7 mouse cellular contexts compared by ENCODE assay signal in genomic region chr17:35016376-35016775, GRCm38 (mm10). TPM values are rescaled to one million over a fixed set of nuclear protein-coding genes. Genes with fewer than 3 reads are reported as not detected.
DNase-seq lines count a peak whose midpoint lies in the region; ATAC-seq lines count a peak whose summit lies in the region.

Gene Vwa7 (plus strand): TSS chr17:35016579.

- ATAC-seq in heart, embryonic 11.5 days (replicated peaks; ENCODE audit: insufficient number of reproducible peaks, low FRiP score, low TSS enrichment): peak; percentile 47; the same call in 1 of the 2 replicates
- ATAC-seq in kidney, embryonic 15.5 days (replicated peaks; ENCODE audit: low FRiP score): peak; percentile 22; the same call in 1 of the 2 replicates
- ATAC-seq in stomach, embryonic 15.5 days (ENCODE audit: insufficient read depth, low FRiP score, low read depth): peak; percentile 33; the same call in 1 of the 2 replicates
- no peak for ATAC-seq in monocyte, adult 5-6 weeks (replicated peaks; ENCODE audit: insufficient number of reproducible peaks, low FRiP score, low TSS enrichment, poor library complexity, severe bottlenecking)

- H3K9ac ChIP-seq in heart, embryonic 11.5 days (ENCODE audit: low read depth, low read length): peak within 1 kb of the TSS; percentile 2; the same call in 1 of the 2 replicates
- H3K9ac ChIP-seq in kidney, embryonic 15.5 days: no peak within 1 kb of the TSS
- H3K9ac ChIP-seq in stomach, embryonic 15.5 days: no peak within 1 kb of the TSS

- H3K4me3 ChIP-seq in heart, embryonic 11.5 days (ENCODE audit: low read depth, low read length): no peak within 1 kb of the TSS
- no peak within 1 kb of the TSS for H3K4me3 ChIP-seq in kidney, embryonic 15.5 days (replicated peaks)
- H3K4me3 ChIP-seq in stomach, embryonic 15.5 days (replicated peaks): no peak within 1 kb of the TSS

- no peak within 1 kb of the TSS for H3K27ac ChIP-seq in heart, embryonic 11.5 days (ENCODE audit: low read depth, low read length)
- H3K27ac ChIP-seq in kidney, embryonic 15.5 days: peak within 1 kb of the TSS; percentile 32
- H3K27ac ChIP-seq in stomach, embryonic 15.5 days: peak within 1 kb of the TSS; percentile 28; the same call in 1 of the 2 replicates

- no peaks in the 10 kb centered on the region for H3K27me3 ChIP-seq in heart, embryonic 11.5 days (ENCODE audit: control insufficient read depth, insufficient read depth, low read length)
- no peaks in the 10 kb centered on the region for H3K27me3 ChIP-seq in kidney, embryonic 15.5 days
- no peaks in the 10 kb centered on the region for H3K27me3 ChIP-seq in stomach, embryonic 15.5 days (replicated peaks)

- DNase-seq in urinary bladder, adult 18-20 months (ENCODE audit: low spot score in 2 of 2): peak; percentile 49 to 60
- DNase-seq in urinary bladder, postnatal 10 days (ENCODE audit: low spot score): no peak
- DNase-seq in cerebellum, postnatal 4 days (ENCODE audit: low spot score in 2 of 2): peak; percentile 60 to 82

- H3K4me1 ChIP-seq in heart, embryonic 11.5 days (ENCODE audit: control insufficient read depth, insufficient read depth, low read length): peaks cover 10% of the 10 kb centered on the region
- H3K4me1 ChIP-seq in kidney, embryonic 15.5 days: peaks cover 16% of the 10 kb centered on the region
- H3K4me1 ChIP-seq in stomach, embryonic 15.5 days: peaks cover 29% of the 10 kb centered on the region

- 73% methylated on average over 12 of the region's 12 CpGs for WGBS in heart, embryonic 11.5 days (ENCODE audit: insufficient replicate concordance)
- 67% methylated on average over 12 of the region's 12 CpGs for WGBS in kidney, embryonic 15.5 days
- 56% methylated on average over 12 of the region's 12 CpGs for WGBS in stomach, embryonic 15.5 days

- peaks cover 36% of the 10 kb centered on the region for H3K36me3 ChIP-seq in heart, embryonic 11.5 days (ENCODE audit: control insufficient read depth, insufficient read depth, low read length)
- H3K36me3 ChIP-seq in kidney, embryonic 15.5 days: peaks cover 59% of the 10 kb centered on the region
- peaks cover 44% of the 10 kb centered on the region for H3K36me3 ChIP-seq in stomach, embryonic 15.5 days

- H3K4me2 ChIP-seq in heart, embryonic 11.5 days: no peak within 1 kb of the TSS
- H3K4me2 ChIP-seq in kidney, embryonic 15.5 days: no peak within 1 kb of the TSS
- H3K4me2 ChIP-seq in stomach, embryonic 15.5 days: no peak within 1 kb of the TSS

- H3K9me3 ChIP-seq in heart, embryonic 11.5 days (replicated peaks; ENCODE audit: control insufficient read depth, low read length): no peaks in the 10 kb centered on the region
- H3K9me3 ChIP-seq in kidney, embryonic 15.5 days (replicated peaks): no peaks in the 10 kb centered on the region
- no peaks in the 10 kb centered on the region for H3K9me3 ChIP-seq in stomach, embryonic 15.5 days

RNA-seq across cellular contexts. Expression of gene Vwa7, which starts in this region (rescaled TPM):
- 0.20 and 0.27 TPM in 2 replicates for polyA plus RNA-seq in heart, embryonic 11.5 days (2014; fragmentation: Nextera tagmentation; extraction: Ambion mirVana)
- polyA plus RNA-seq in kidney, embryonic 15.5 days (2015; fragmentation: Nextera tagmentation; extraction: Ambion mirVana): 0.19 and 0.29 TPM in 2 replicates
- 0.31 TPM in 2 replicates for polyA plus RNA-seq in stomach, embryonic 15.5 days (2015; fragmentation: Nextera tagmentation; extraction: Ambion mirVana)
- total RNA-seq in monocyte, adult 5-6 weeks (2017): not detected in 3 replicates

Comparison
In these comparisons a context has a peak if more than half of its experiments do, and no peak if none do; other contexts are left out.
1. Peak in ATAC-seq and H3K9ac ChIP-seq in heart, embryonic 11.5 days; RNA of the gene not detected or under 1 TPM.
2. Peak in ATAC-seq and H3K27ac ChIP-seq in kidney, embryonic 15.5 days; RNA of the gene not detected or under 1 TPM.
3. Peak in ATAC-seq and H3K27ac ChIP-seq in stomach, embryonic 15.5 days; RNA of the gene not detected or under 1 TPM.